Mouse (Mus musculus): Measurements from ENCODE around the gene Grip1.

DNA sequence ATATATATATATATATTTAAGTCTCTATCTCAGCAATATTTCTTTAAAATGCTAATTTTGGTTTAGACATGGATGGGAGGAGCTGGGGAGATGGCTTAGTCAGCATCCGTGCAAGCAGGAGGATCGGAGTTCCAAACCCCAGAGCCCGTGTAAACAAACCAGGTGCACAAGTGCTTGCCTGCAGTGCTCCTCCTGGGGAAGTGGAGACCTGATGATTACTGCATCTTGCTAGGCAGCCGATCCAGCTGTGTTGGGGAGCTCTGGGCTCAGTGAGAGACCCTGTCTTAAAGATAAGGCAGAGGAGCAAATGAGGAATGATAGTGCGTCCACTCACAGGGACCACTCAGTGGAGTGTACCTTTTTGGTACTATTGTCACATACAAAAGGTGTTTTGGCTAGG, 3.5 kb downstream of the Grip1 start:
- no peak for TF ChIP-seq CTCF (IDR thresholded peaks at IDR 0.05)
- TF ChIP-seq EP300 (IDR thresholded peaks at IDR 0.05): no peak
